Mouse (Mus musculus) induced T-regulatory cell, adult 2 months (primary cell): ENCODE results near the gene Uqcrq.

Experiments used
- DNase-seq: peaks from one replicate; pipeline ENCODE4 v3.0.0-alpha.2; 2012; ENCODE audit warnings: low read depth

Uqcrq gene

GRCm38 (mm10) chr11:53430670-53431346 lies at the start of gene Uqcrq, which contains the start of gene Gdf9:
TSS of gene Uqcrq (minus strand) at chr11:53430831.
TSS of gene Gdf9 (plus strand) at chr11:53431023.
- peak; percentile 100 for DNase-seq

GRCm38 (mm10) chr11:53479783-53480301 lies 49.2 kb upstream of the Uqcrq start, which contains the start of the genes Gm9945 and Sowaha:
TSS of gene Gm9945 (plus strand) at chr11:53480166.
TSS of gene Sowaha (minus strand) at chr11:53480274.
- peak; percentile 18 for DNase-seq

GRCm38 (mm10) chr11:53479171-53479782 lies 48.6 kb upstream of the Uqcrq start:
- no peak for DNase-seq

GRCm38 (mm10) chr11:53478383-53479170 lies 47.9 kb upstream of the Uqcrq start:
- DNase-seq: no peak

- DNase-seq: no peak
These were observed 47.2 kb upstream of the Uqcrq start for GRCm38 (mm10) chr11:53477833-53478232.

GRCm38 (mm10) chr11:53475620-53476019 lies 45.0 kb upstream of the Uqcrq start:
- no peak for DNase-seq

- DNase-seq: no peak
These were observed 42.1 kb upstream of the Uqcrq start for GRCm38 (mm10) chr11:53472709-53473108.

GRCm38 (mm10) chr11:53469968-53470695 lies 39.5 kb upstream of the Uqcrq start, which contains the start of gene Gm9837:
TSS of gene Gm9837 (minus strand) at chr11:53470479.
- DNase-seq: peak; percentile 91

- DNase-seq: no peak
These were observed 38.8 kb upstream of the Uqcrq start for GRCm38 (mm10) chr11:53469294-53469967.

GRCm38 (mm10) chr11:53466231-53466971 lies 35.8 kb upstream of the Uqcrq start:
- DNase-seq: peak; percentile 57

GRCm38 (mm10) chr11:53463551-53464424 lies 33.2 kb upstream of the Uqcrq start:
- no peak for DNase-seq

- no peak for DNase-seq
These were observed 31.1 kb upstream of the Uqcrq start for GRCm38 (mm10) chr11:53461727-53462126.

- no peak for DNase-seq
These were observed 29.6 kb upstream of the Uqcrq start for GRCm38 (mm10) chr11:53460192-53460591.

- DNase-seq: no peak
These were observed 28.4 kb upstream of the Uqcrq start for GRCm38 (mm10) chr11:53458996-53459395.

- no peak for DNase-seq
These were observed 26.8 kb upstream of the Uqcrq start for GRCm38 (mm10) chr11:53457372-53457954.

- DNase-seq: no peak
These were observed 26.1 kb upstream of the Uqcrq start, which contains the start of the genes Gm10447 and Shroom1 for GRCm38 (mm10) chr11:53456474-53457371. TSS of gene Gm10447 (minus strand) at chr11:53457110. TSS of gene Shroom1 (plus strand) at chr11:53457205.

GRCm38 (mm10) chr11:53453031-53453430 lies 22.4 kb upstream of the Uqcrq start:
- no peak for DNase-seq

- no peak for DNase-seq
These were observed 21.8 kb upstream of the Uqcrq start for GRCm38 (mm10) chr11:53452396-53452795.
